Mouse (Mus musculus): ENCODE results near the gene Gfer.

- no peak for TF ChIP-seq CTCF (conservative IDR thresholded peaks at IDR 0.05; ENCODE audit: insufficient read depth, insufficient read length, low read depth, low read length)
- no peak for TF ChIP-seq POLR2A (IDR thresholded peaks at IDR 0.05; ENCODE audit: low read depth, low read length)
Observed at GRCm38 (mm10) chr17:24646381-24646780, 49.6 kb downstream of the Gfer start.
